Mouse (Mus musculus) heart, postnatal 0 days (tissue): ENCODE data around the gene Olfr8.
"Not testable (repeated sequence)": the region's sequence is repeated elsewhere in the genome, so short reads cannot be mapped to it uniquely, and the experiment has no call there.

Experiments used
- CTCF ChIP-seq: IDR thresholded peaks from 2 replicates; pipeline ENCODE4 v1.5.1; 2016; ENCODE audit warnings: antibody characterized with exemption, control low read depth, low read depth
- EP300 ChIP-seq: IDR thresholded peaks from 2 replicates; pipeline ENCODE4 v1.6.1; 2016; ENCODE audit warnings: antibody characterized with exemption, low read depth

- TF ChIP-seq EP300, CTCF: not testable (repeated sequence)
Observed at GRCm38 (mm10) chr10:78912871-78913270, 37.6 kb upstream of the Olfr8 start, which contains the start of gene Olfr1354.
